Mouse (Mus musculus) embryonic facial prominence, embryonic 14.5 days (tissue): ENCODE measurements around the gene Bbc3. TPM values are rescaled to one million over a fixed set of nuclear protein-coding genes. Genes with fewer than 3 reads are reported as not detected.
A peak's percentile ranks its signal among the peaks of the same experiment; 100 is the strongest.

Experiments used
- ATAC-seq: fragments of 200-750 bp; cut with Nextera tagmentation; 2 replicates; pipeline ENCODE4 v1.8.0; 2017; ENCODE audit warnings: low read depth, moderate number of reproducible peaks, moderate TSS enrichment
- DNase-seq: peaks from one replicate; pipeline ENCODE4 v3.0.0-alpha.2; 2015; ENCODE audit warnings: low spot score
- H3K27ac ChIP-seq: fragments of 300-500 bp; sonication (generic); replicated peaks from 2 replicates; pipeline ENCODE4 v1.5.1; 2014; ENCODE audit warnings: low read depth, mild to moderate bottlenecking, low read length, moderate library complexity
- H3K27me3 ChIP-seq: fragments of 300-500 bp; sonication (generic); replicated peaks from 2 replicates; pipeline ENCODE4 v1.6.1; 2014; ENCODE audit warnings: low read length; ENCODE audit not compliant: control insufficient read depth, insufficient read depth
- H3K36me3 ChIP-seq: fragments of 300-500 bp; sonication (generic); 2 replicates; pipeline ENCODE4 v1.6.1; 2014; ENCODE audit warnings: low read length, mixed read lengths; ENCODE audit not compliant: control insufficient read depth, insufficient read depth
- H3K4me1 ChIP-seq: fragments of 300-500 bp; sonication (generic); 2 replicates; pipeline ENCODE4 v1.6.1; 2014; ENCODE audit warnings: antibody characterized with exemption, low read length; ENCODE audit not compliant: control insufficient read depth, insufficient read depth
- H3K4me2 ChIP-seq: fragments of 300-500 bp; sonication (generic); 2 replicates; pipeline ENCODE4 v1.6.1; 2014; ENCODE audit warnings: low read depth, mild to moderate bottlenecking, low read length, moderate library complexity, mixed read lengths
- H3K4me3 ChIP-seq: fragments of 300-500 bp; sonication (generic); 2 replicates; pipeline ENCODE4 v1.5.1; 2014; ENCODE audit warnings: low read depth, mild to moderate bottlenecking, low read length
- H3K9ac ChIP-seq: fragments of 300-500 bp; sonication (generic); 2 replicates; pipeline ENCODE4 v1.6.1; 2014; ENCODE audit warnings: low read depth, mild to moderate bottlenecking, low read length, moderate library complexity, mixed read lengths
- H3K9me3 ChIP-seq: fragments of 300-500 bp; sonication (generic); 2 replicates; pipeline ENCODE4 v1.6.1; 2016; ENCODE audit warnings: low read length; ENCODE audit not compliant: control insufficient read depth
- WGBS: fragments of 180-500 bp; shearing (Covaris S2); extraction: QIAGEN DNeasy Blood & Tissue Kit; methylation state at CpG from one replicate; pipeline ENCODE4 v1.1.7; 2014; 5-methylcytosine and 5-hydroxymethylcytosine counted together
- polyA plus RNA-seq: library from polyadenylated mRNA; unstranded; fragments of >200 nt; fragmentation: Nextera tagmentation; extraction: Ambion mirVana; gene quantifications from 2 replicates; pipeline ENCODE4 v1.2.1, GENCODE M21; 2014

Bbc3 gene
- polyA plus RNA-seq, 1 experiment from 2014 or later: 4.6 TPM

DNA sequence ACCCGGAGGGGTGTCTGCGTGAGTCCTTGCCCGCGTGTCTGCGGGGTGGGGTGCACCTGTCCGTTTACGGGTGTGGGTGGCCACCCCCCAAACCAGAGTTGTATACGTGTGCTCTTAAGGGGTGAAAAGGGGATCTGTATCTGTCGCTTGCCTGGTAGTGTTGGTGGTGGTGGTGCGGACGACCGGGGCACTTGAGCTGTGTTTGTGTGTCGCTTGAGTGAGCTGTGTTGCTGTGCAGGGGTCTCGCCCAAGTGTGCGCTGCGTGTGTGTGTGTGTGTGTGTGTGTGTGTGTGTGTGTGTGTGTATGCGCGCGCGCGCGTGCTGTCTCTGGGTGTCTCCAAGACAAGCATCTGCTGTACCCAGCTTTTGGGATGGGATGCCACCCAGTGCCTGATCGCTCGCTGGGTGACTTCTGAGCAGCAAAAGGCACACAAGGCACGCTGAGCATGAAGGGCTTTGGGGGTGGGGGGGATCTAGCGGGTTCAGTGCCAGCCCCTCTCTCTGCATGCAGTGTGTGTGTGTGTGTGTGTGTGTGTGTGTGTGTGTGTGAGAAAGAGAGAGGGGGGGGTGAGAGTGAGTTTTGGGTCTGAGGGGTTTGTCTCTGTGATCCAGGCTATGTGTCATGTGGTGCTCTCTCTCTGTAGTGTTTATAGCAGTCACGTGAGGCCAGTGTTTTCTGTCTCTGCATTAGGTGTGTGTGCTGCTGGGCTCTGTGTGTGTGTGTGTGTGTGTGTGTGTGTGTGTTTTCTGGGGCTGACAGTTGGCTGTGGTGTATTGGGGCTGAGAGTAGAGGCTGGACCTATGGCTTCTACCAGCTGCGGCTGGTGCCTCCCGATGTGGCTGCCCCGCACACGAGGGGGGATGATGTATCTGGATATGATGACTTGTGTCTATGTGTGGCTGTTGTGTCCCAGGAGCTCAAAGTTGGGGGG is 2.6 kb downstream of the Bbc3 start:
- peaks cover 22% of the 10 kb centered on the region for H3K4me1 ChIP-seq
- peak overlapping the region; percentile 90 for H3K4me2 ChIP-seq
- no peak for DNase-seq
- H3K27me3 ChIP-seq: peaks cover 19% of the 10 kb centered on the region
- H3K27ac ChIP-seq: no peak overlapping the region
- no peak for ATAC-seq
- WGBS: 2% methylated on average over 25 of the region's 31 CpGs
- peak overlapping the region; percentile 82 for H3K9ac ChIP-seq
- no peaks in the 10 kb centered on the region for H3K36me3 ChIP-seq
- no peaks in the 10 kb centered on the region for H3K9me3 ChIP-seq
- peak overlapping the region; percentile 64 for H3K4me3 ChIP-seq

DNA sequence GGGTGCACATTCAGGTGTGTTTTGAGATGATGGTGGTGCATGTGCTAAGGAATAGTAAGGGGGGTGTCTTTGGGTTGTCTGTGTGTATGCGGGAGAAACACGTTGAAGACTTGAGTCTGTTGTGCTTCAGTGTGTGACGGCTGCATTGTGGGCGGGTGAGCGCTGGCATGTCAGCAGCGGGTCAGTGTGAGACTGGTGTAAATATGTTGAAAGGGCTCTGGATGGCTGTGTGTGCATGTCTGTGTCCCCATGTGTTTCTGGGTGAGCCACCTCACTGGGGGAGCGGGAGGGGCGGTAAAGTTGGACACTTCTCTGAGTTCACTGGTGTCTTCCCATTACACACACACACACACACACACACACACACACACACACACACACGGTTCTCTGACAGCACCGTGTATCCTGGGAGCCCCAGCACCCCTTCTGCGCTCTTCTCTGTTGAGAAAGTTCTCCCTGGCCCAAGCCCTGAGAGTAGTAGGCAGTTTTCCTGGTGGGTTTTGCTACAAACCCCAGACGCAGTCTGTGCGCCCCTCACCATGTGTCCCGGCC is 3.3 kb downstream of the Bbc3 start:
- Histone ChIP-seq H3K27ac (peak overlapping the region; percentile 71; the same call in 1 of the 2 replicates), H3K9ac (peak overlapping the region; percentile 82), H3K36me3 (no peaks in the 10 kb centered on the region), H3K27me3 (peaks cover 19% of the 10 kb centered on the region), H3K4me3 (peak overlapping the region; percentile 64), H3K9me3 (no peaks in the 10 kb centered on the region), H3K4me1 (peaks cover 22% of the 10 kb centered on the region), H3K4me2 (peak overlapping the region; percentile 90)
- ATAC-seq: no peak
- DNase-seq: no peak
- 3% methylated on average over 12 of the region's 14 CpGs for WGBS

DNA sequence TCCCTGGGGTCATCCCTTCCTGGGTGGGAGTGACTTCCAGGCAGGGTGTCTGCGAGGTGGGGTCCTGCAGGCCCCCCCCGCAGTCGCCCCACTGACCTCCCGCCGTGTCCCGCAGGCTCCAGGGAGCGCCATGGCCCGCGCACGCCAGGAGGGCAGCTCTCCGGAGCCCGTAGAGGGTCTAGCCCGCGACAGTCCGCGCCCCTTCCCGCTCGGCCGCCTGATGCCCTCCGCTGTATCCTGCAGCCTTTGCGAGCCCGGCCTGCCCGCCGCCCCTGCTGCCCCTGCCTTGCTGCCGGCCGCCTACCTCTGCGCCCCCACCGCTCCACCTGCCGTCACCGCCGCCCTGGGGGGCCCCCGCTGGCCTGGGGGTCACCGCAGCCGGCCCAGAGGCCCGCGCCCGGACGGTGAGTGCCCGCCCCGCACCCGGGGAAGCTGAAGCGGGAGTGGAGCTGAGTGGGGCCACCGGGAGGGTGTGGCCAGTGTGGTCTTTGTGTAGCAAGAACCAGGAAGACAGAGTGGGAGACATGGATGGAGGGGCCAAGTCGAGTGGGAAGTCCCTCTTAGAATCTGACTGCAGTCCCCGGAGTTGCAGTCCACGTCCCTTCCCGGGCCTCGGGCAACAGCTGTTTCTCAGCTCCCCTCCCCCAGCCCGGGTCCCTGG is 3.9 kb downstream of the Bbc3 start:
- Histone ChIP-seq H3K4me3 (peak overlapping the region; percentile 64), H3K27ac (peak overlapping the region; percentile 71), H3K36me3 (0 out of 2 replicates have a peak, but pooled peaks cover 1% of the 10 kb centered on the region), H3K9me3 (no peaks in the 10 kb centered on the region), H3K4me2 (peak overlapping the region; percentile 90), H3K27me3 (peaks cover 19% of the 10 kb centered on the region), H3K4me1 (peaks cover 22% of the 10 kb centered on the region), H3K9ac (peak overlapping the region; percentile 82)
- peak; percentile 42 for DNase-seq
- no peak for ATAC-seq
- under 1% methylated on average over 27 of the region's 49 CpGs for WGBS

DNA sequence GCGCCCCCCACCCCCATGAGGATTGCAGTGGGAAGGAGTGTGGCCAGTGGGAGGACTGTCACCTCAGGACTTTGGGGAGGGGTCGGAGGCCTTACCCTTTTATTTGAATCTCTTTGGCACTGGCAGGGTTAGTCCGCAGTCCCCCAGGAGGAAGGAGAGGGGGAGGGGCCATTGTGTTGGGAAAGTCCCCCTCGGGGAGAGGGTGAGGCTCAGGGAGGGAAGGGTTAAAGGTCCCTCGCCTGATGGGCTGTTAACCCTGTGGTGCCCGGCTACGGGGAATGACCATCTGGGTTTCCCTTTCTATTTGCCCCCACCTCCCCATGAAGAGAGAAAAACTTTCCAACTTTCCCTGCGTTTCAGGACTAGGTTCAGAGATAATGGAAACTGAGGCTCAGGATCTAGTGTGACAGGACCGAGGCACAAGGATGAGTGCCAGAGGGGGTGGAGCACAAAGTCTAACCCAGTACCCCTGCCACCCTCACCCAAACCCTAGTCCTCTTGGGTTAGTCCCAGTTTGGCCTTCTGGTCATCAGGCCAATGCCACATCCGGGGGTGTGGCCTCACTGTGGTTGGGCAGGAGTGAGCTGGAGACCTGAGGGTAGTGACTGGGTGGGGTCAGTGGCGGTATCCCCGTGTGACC is 4.6 kb downstream of the Bbc3 start:
- Histone ChIP-seq H3K9ac (peak overlapping the region; percentile 82), H3K4me1 (peaks cover 22% of the 10 kb centered on the region), H3K36me3 (0 out of 2 replicates have a peak, but pooled peaks cover 6% of the 10 kb centered on the region), H3K27ac (peak overlapping the region; percentile 92; the same call in 1 of the 2 replicates), H3K4me3 (peak overlapping the region; percentile 64), H3K4me2 (peak overlapping the region; percentile 90), H3K9me3 (no peaks in the 10 kb centered on the region), H3K27me3 (peaks cover 19% of the 10 kb centered on the region)
- DNase-seq (peak; percentile 84), ATAC-seq (no peak)
- WGBS: 1% methylated on average over 11 of the region's 12 CpGs

DNA sequence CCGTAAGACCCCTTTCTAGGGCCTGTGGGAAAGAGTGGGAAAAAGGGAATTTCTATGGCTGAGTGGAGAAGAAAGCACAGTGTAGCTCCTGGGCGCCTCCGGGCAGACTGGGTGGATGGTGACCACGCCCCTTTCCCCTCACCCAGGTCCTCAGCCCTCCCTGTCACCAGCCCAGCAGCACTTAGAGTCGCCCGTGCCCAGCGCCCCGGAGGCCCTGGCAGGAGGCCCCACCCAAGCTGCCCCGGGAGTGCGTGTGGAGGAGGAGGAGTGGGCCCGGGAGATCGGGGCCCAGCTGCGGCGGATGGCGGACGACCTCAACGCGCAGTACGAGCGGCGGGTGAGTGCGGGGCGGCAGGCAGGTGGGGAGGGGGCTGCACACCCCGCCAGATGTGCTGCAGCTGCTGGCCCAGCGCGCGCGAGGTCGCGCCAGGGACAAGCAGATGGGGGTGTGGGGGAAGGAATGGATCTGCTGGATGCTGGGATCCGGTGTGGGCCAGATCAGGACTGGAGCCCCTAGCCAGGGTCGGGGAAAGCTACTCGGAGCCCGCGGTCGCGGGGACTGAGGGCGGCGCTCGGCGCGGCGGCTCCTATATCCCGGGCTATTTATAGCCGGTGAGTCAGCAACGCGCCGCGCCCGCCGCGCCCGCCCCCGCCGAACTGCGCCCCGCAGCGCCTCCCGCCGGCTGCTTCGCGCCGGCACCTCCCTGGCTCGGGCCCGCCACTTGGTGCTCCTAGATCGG is 5.5 kb downstream of the Bbc3 start:
- Histone ChIP-seq H3K36me3 (0 out of 2 replicates have a peak, but pooled peaks cover 6% of the 10 kb centered on the region), H3K9ac (peak overlapping the region; percentile 77), H3K4me2 (peak overlapping the region; percentile 90), H3K4me3 (peak overlapping the region; percentile 64), H3K9me3 (no peaks in the 10 kb centered on the region), H3K27ac (peak overlapping the region; percentile 92), H3K4me1 (peaks cover 22% of the 10 kb centered on the region), H3K27me3 (peaks cover 19% of the 10 kb centered on the region)
- peak; percentile 87 for DNase-seq
- 1% methylated on average over 36 of the region's 66 CpGs for WGBS
- peak; percentile 80 for ATAC-seq

DNA sequence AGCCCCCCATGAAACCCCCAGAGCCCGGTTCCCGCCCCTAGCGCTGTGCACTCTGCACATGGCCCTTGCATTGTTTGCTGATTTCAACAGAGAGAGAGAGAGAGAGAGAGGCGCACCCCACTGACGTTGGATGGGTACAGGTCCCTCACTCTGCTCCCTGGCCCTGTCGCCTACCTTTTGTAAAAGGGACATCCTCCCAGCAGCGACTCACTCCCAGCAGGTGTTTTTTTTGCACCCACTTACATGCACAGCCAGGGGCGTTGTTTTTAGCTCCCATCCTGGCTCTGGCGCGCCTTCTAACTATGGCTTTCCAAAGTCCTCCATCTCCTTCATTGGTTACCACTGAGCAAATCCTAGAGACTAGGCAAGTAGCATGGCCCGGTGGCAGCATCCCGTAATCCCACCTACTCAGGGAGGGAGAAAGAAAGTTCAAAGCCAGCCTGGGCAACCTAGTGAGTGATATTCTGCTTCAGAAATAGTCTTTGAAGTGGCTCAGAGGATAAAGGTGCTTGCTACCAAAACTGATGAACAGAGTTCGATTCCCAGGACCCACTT is 6.1 kb downstream of the Bbc3 start:
- H3K4me1 ChIP-seq: peaks cover 22% of the 10 kb centered on the region

DNA sequence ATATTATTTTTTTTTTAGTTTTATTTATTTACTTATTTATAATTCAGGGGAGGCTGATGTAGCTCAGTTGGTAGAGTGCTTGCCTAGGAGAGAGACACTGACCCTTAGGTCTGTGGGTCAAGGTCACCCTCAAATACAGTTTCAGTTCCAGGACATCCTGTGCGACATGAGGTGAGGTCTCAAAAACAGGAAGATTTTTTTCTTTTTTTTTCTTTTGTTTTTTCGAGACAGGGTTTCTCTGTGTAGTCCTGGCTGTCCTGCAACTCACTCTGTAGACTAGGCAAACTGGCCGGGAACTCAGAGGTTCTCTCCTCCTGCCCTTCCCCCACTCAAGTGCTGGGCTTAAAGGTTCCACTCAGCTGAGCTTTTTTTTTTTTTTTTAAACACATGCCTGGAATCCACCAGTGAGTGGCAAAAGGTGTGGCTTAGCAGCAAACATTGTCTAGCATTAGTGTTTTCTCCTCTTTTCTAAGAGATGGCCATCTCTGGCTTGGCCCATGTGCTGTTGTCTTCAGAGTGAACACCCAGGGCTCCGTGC is 7.1 kb downstream of the Bbc3 start:
- WGBS: 57% methylated on average over 4 of the region's 4 CpGs
- Histone ChIP-seq H3K4me3 (no peak overlapping the region), H3K27ac (no peak overlapping the region), H3K9me3 (no peaks in the 10 kb centered on the region), H3K4me2 (no peak overlapping the region), H3K36me3 (0 out of 2 replicates have a peak, but pooled peaks cover 6% of the 10 kb centered on the region), H3K27me3 (peaks cover 16% of the 10 kb centered on the region), H3K4me1 (peaks cover 22% of the 10 kb centered on the region), H3K9ac (no peak overlapping the region)
- DNase-seq (no peak), ATAC-seq (no peak)

More for the DNA sequence above, 6.1 kb downstream of the Bbc3 start:
- Histone ChIP-seq H3K9ac (peak overlapping the region; percentile 77), H3K4me3 (peak overlapping the region; percentile 64), H3K36me3 (0 out of 2 replicates have a peak, but pooled peaks cover 6% of the 10 kb centered on the region), H3K9me3 (no peaks in the 10 kb centered on the region), H3K4me2 (peak overlapping the region; percentile 90), H3K27ac (peak overlapping the region; percentile 92), H3K27me3 (peaks cover 19% of the 10 kb centered on the region)
- WGBS: 13% methylated on average over 9 of the region's 13 CpGs
- DNase-seq: no peak
- ATAC-seq: no peak; the same call in 1 of the 2 replicates
